Mouse (Mus musculus): ENCODE measurements around the gene Akr1c6.
"Not testable (repeated sequence)": the region's sequence is repeated elsewhere in the genome, so short reads cannot be mapped to it uniquely, and the experiment has no call there.

- not testable (repeated sequence) for TF ChIP-seq CTCF (IDR thresholded peaks at IDR 0.05; ENCODE audit: low read depth); EP300 (optimal IDR thresholded peaks at IDR 0.05)
These were observed 33.7 kb upstream of the Akr1c6 start for GRCm38 (mm10) chr13:4400360-4400759.
